Mouse (Mus musculus) ES-E14 (cell line): ENCODE measurements around the gene Cwc25.

ENCODE experiments used
- CHD2 ChIP-seq: IDR thresholded peaks from 2 replicates; pipeline ENCODE4 v1.6.1; 2014; ENCODE audit warnings: mild to moderate bottlenecking, low read depth, low read length, inconsistent platforms
- MAFK ChIP-seq: IDR thresholded peaks from 2 replicates; pipeline ENCODE4 v1.6.1; 2014; ENCODE audit warnings: mild to moderate bottlenecking, low read depth, low read length, inconsistent platforms; ENCODE audit not compliant: insufficient read depth
- ZC3H11A ChIP-seq: IDR thresholded peaks from 2 replicates; pipeline ENCODE4 v1.6.1; 2012; ENCODE audit warnings: low read depth, mild to moderate bottlenecking, inconsistent platforms, low read length, borderline replicate concordance
- ZNF384 ChIP-seq: IDR thresholded peaks from 2 replicates; pipeline ENCODE4 v1.6.1; 2012; ENCODE audit warnings: low read depth, low read length, inconsistent platforms

DNA sequence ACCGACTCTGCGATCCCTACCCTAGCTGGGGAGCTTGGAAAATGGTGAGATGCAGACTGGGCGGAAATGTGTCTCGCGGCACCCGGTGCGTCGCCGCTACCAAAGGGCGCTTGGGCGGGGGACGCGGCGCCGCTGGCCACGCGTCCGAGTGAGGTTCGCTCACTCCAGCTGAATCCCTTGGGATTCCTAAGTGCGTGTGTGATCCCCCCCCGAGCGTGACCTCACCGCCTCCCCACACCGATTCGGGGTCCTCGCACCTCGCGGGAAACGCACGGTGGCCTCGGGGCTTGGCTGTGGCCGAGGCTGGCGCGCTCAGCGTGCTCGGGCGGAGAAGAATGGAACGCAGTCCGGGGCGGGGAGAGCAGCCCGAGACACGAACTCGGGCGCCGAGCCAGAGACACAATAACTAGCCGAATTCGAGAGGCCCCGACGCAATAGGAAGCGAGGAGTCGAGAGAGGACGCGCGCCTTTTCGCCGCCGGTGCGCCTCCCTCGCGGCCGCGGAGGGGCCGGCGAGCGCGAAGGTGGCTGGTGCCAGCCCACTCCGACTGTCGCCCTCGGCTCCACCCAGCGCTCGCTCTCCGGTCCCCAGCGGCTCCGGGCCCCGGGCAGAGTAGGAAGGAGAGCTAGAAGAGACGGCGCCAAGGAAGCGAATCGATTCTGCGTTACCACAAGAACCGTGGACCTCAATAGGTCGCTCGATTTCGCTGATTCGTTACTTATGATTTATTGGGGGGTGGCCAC is 66.2 kb downstream of the Cwc25 start, which contains the start of gene Pcgf2:
- TF ChIP-seq ZNF384, result no peak
- TF ChIP-seq MAFK, result no peak
- no peak for TF ChIP-seq ZC3H11A
- no peak for TF ChIP-seq CHD2
